Mouse (Mus musculus): ENCODE data around the gene Pnrc2.

Pnrc2 gene

DNA sequence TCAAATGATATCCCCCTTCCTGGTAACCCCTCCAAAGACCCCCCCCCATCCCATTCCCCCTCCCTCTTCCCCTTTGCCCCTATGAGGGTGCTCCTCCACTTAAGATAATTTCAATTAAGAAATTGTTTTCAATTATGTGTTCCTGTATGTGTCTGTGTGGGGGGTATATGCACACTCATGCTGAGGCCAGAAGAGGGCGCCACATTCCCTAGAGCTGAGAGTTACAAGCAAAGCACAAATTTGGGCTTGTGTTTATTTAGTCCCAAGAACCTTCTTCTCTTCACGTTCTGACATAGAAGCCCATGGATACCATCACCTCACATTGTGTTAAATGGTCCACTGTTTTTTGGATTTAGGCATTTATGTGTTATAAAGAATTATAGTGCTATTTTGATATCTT is 50.4 kb downstream of the Pnrc2 start:
- DNase-seq (ENCODE audit: low read depth, low spot score): peak; percentile 29

DNA sequence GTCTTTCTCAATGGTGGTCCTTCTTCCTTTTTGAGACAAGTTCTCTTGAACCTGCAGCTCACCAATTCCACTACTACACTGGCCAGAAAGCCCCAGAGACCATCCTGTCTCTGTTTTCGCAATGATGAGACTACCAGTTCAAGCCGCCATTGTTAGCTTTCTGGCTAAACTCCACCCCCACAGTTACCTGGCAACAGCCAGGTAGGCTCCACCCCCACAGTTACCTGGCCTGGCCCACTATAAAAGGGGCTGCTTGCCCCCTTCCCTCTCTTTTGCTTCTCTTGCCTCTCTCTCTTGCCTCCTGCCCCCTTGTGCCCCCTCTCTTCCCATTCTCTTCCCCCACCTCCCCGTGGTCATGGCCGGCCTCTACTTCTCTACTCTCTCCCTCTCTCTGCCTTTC is 51.9 kb downstream of the Pnrc2 start:
- DNase-seq (ENCODE audit: low read depth, low spot score): no peak
